Mouse (Mus musculus): Measurements from ENCODE around the gene Mapk7. TPM values are rescaled to one million over a fixed set of nuclear protein-coding genes. Genes with fewer than 3 reads are reported as not detected.

Gene Mapk7
- polyA plus RNA-seq, 1 experiment from 2014 or later = 49.6 TPM

GRCm38 (mm10) chr11:61465422-61465821 is 28.8 kb downstream of the Mapk7 start:
- H3K27me3 ChIP-seq (replicated peaks; ENCODE audit: control insufficient read depth, insufficient read depth, low read length) = no peaks in the 10 kb centered on the region
- WGBS = 45% methylated on average over 4 of the region's 4 CpGs
- DNase-seq (ENCODE audit: low spot score) (peak; percentile 63), ATAC-seq (ENCODE audit: low read depth) (no peak)
- H3K4me2 ChIP-seq (ENCODE audit: low read depth, low read length) = no peak overlapping the region
- no peak overlapping the region for H3K27ac ChIP-seq (replicated peaks; ENCODE audit: low read depth, low read length)
- H3K4me1 ChIP-seq (ENCODE audit: control insufficient read depth, insufficient read depth, low read length) = no peaks in the 10 kb centered on the region; the same call in 1 of the 2 replicates
- no peaks in the 10 kb centered on the region for H3K36me3 ChIP-seq (ENCODE audit: control insufficient read depth, insufficient read depth, low read length)
- H3K9me3 ChIP-seq (ENCODE audit: control insufficient read depth, low read length) = 0 out of 2 replicates have a peak, but pooled peaks cover 3% of the 10 kb centered on the region
- H3K4me3 ChIP-seq (ENCODE audit: low read depth, low read length) = no peak overlapping the region
- no peak overlapping the region for H3K9ac ChIP-seq (ENCODE audit: low read depth, low read length)

- Histone ChIP-seq H3K4me2 (ENCODE audit: low read depth, low read length) (no peak overlapping the region), H3K36me3 (ENCODE audit: control insufficient read depth, insufficient read depth, low read length) (no peaks in the 10 kb centered on the region), H3K27me3 (replicated peaks; ENCODE audit: control insufficient read depth, insufficient read depth, low read length) (no peaks in the 10 kb centered on the region), H3K4me1 (ENCODE audit: control insufficient read depth, insufficient read depth, low read length) (no peaks in the 10 kb centered on the region; the same call in 1 of the 2 replicates), H3K27ac (replicated peaks; ENCODE audit: low read depth, low read length) (no peak overlapping the region), H3K9ac (ENCODE audit: low read depth, low read length) (no peak overlapping the region), H3K9me3 (ENCODE audit: control insufficient read depth, low read length) (0 out of 2 replicates have a peak, but pooled peaks cover 3% of the 10 kb centered on the region), H3K4me3 (ENCODE audit: low read depth, low read length) (no peak overlapping the region)
- 46% methylated on average over 2 of the region's 2 CpGs for WGBS
- ATAC-seq (ENCODE audit: low read depth) (no peak), DNase-seq (ENCODE audit: low spot score) (no peak)
Measured at GRCm38 (mm10) chr11:61464071-61464470, 30.1 kb downstream of the Mapk7 start.

GRCm38 (mm10) chr11:61449499-61450292 is 44.5 kb downstream of the Mapk7 start:
- no peak overlapping the region for H3K4me3 ChIP-seq (ENCODE audit: low read depth, low read length)
- ATAC-seq (ENCODE audit: low read depth) (no peak), DNase-seq (ENCODE audit: low spot score) (no peak)
- no peaks in the 10 kb centered on the region for H3K9me3 ChIP-seq (ENCODE audit: control insufficient read depth, low read length)
- H3K4me2 ChIP-seq (ENCODE audit: low read depth, low read length) = no peak overlapping the region
- H3K4me1 ChIP-seq (ENCODE audit: control insufficient read depth, insufficient read depth, low read length) = peaks cover 41% of the 10 kb centered on the region
- peak overlapping the region; percentile 83 for H3K27ac ChIP-seq (replicated peaks; ENCODE audit: low read depth, low read length)
- H3K9ac ChIP-seq (ENCODE audit: low read depth, low read length) = 0 out of 2 replicates have a peak overlapping the region, but pooled peaks have one; percentile 4
- H3K27me3 ChIP-seq (replicated peaks; ENCODE audit: control insufficient read depth, insufficient read depth, low read length) = no peaks in the 10 kb centered on the region
- H3K36me3 ChIP-seq (ENCODE audit: control insufficient read depth, insufficient read depth, low read length) = no peaks in the 10 kb centered on the region
- WGBS = 84% methylated on average over 21 of the region's 24 CpGs

GRCm38 (mm10) chr11:61448599-61449225 is 45.5 kb downstream of the Mapk7 start:
- Histone ChIP-seq H3K4me2 (ENCODE audit: low read depth, low read length) (0 out of 2 replicates have a peak overlapping the region, but pooled peaks have one; percentile 7), H3K9ac (ENCODE audit: low read depth, low read length) (no peak overlapping the region), H3K27ac (replicated peaks; ENCODE audit: low read depth, low read length) (peak overlapping the region; percentile 83), H3K4me3 (ENCODE audit: low read depth, low read length) (no peak overlapping the region), H3K9me3 (ENCODE audit: control insufficient read depth, low read length) (no peaks in the 10 kb centered on the region), H3K27me3 (replicated peaks; ENCODE audit: control insufficient read depth, insufficient read depth, low read length) (no peaks in the 10 kb centered on the region), H3K36me3 (ENCODE audit: control insufficient read depth, insufficient read depth, low read length) (no peaks in the 10 kb centered on the region), H3K4me1 (ENCODE audit: control insufficient read depth, insufficient read depth, low read length) (peaks cover 36% of the 10 kb centered on the region)
- peak; percentile 85 for DNase-seq (ENCODE audit: low spot score)
- ATAC-seq (ENCODE audit: low read depth) = peak; percentile 71
- WGBS = 40% methylated on average over 9 of the region's 9 CpGs

GRCm38 (mm10) chr11:61448041-61448440 is 46.2 kb downstream of the Mapk7 start:
- Histone ChIP-seq H3K4me3 (ENCODE audit: low read depth, low read length) (no peak overlapping the region), H3K36me3 (ENCODE audit: control insufficient read depth, insufficient read depth, low read length) (no peaks in the 10 kb centered on the region), H3K9me3 (ENCODE audit: control insufficient read depth, low read length) (no peaks in the 10 kb centered on the region), H3K27me3 (replicated peaks; ENCODE audit: control insufficient read depth, insufficient read depth, low read length) (no peaks in the 10 kb centered on the region), H3K4me1 (ENCODE audit: control insufficient read depth, insufficient read depth, low read length) (peaks cover 30% of the 10 kb centered on the region), H3K27ac (replicated peaks; ENCODE audit: low read depth, low read length) (peak overlapping the region; percentile 83), H3K4me2 (ENCODE audit: low read depth, low read length) (0 out of 2 replicates have a peak overlapping the region, but pooled peaks have one; percentile 7), H3K9ac (ENCODE audit: low read depth, low read length) (no peak overlapping the region)
- ATAC-seq (ENCODE audit: low read depth) = no peak
- WGBS = 41% methylated on average over 5 of the region's 5 CpGs
- DNase-seq (ENCODE audit: low spot score) = no peak

GRCm38 (mm10) chr11:61447296-61447695 is 46.9 kb downstream of the Mapk7 start:
- Histone ChIP-seq H3K4me2 (ENCODE audit: low read depth, low read length) (no peak overlapping the region), H3K27me3 (replicated peaks; ENCODE audit: control insufficient read depth, insufficient read depth, low read length) (no peaks in the 10 kb centered on the region), H3K36me3 (ENCODE audit: control insufficient read depth, insufficient read depth, low read length) (no peaks in the 10 kb centered on the region), H3K4me1 (ENCODE audit: control insufficient read depth, insufficient read depth, low read length) (peaks cover 30% of the 10 kb centered on the region), H3K9me3 (ENCODE audit: control insufficient read depth, low read length) (no peaks in the 10 kb centered on the region), H3K9ac (ENCODE audit: low read depth, low read length) (no peak overlapping the region), H3K27ac (replicated peaks; ENCODE audit: low read depth, low read length) (no peak overlapping the region), H3K4me3 (ENCODE audit: low read depth, low read length) (no peak overlapping the region)
- 74% methylated on average over 8 of the region's 8 CpGs for WGBS
- DNase-seq (ENCODE audit: low spot score) = peak; percentile 50
- no peak for ATAC-seq (ENCODE audit: low read depth)

GRCm38 (mm10) chr11:61443807-61444206 is 50.4 kb downstream of the Mapk7 start:
- DNase-seq (ENCODE audit: low spot score) (no peak), ATAC-seq (ENCODE audit: low read depth) (no peak)
- Histone ChIP-seq H3K4me2 (ENCODE audit: low read depth, low read length) (no peak overlapping the region), H3K9me3 (ENCODE audit: control insufficient read depth, low read length) (no peaks in the 10 kb centered on the region), H3K27me3 (replicated peaks; ENCODE audit: control insufficient read depth, insufficient read depth, low read length) (no peaks in the 10 kb centered on the region), H3K4me1 (ENCODE audit: control insufficient read depth, insufficient read depth, low read length) (peaks cover 20% of the 10 kb centered on the region), H3K27ac (replicated peaks; ENCODE audit: low read depth, low read length) (no peak overlapping the region), H3K36me3 (ENCODE audit: control insufficient read depth, insufficient read depth, low read length) (no peaks in the 10 kb centered on the region), H3K4me3 (ENCODE audit: low read depth, low read length) (no peak overlapping the region), H3K9ac (ENCODE audit: low read depth, low read length) (no peak overlapping the region)
- WGBS = 87% methylated on average over 6 of the region's 6 CpGs

- Histone ChIP-seq H3K27ac (replicated peaks; ENCODE audit: low read depth, low read length) (no peak overlapping the region), H3K4me1 (ENCODE audit: control insufficient read depth, insufficient read depth, low read length) (peaks cover 2% of the 10 kb centered on the region; the same call in 1 of the 2 replicates), H3K9me3 (ENCODE audit: control insufficient read depth, low read length) (no peaks in the 10 kb centered on the region), H3K27me3 (replicated peaks; ENCODE audit: control insufficient read depth, insufficient read depth, low read length) (no peaks in the 10 kb centered on the region), H3K36me3 (ENCODE audit: control insufficient read depth, insufficient read depth, low read length) (no peaks in the 10 kb centered on the region), H3K9ac (ENCODE audit: low read depth, low read length) (no peak overlapping the region), H3K4me3 (ENCODE audit: low read depth, low read length) (no peak overlapping the region), H3K4me2 (ENCODE audit: low read depth, low read length) (no peak overlapping the region)
- DNase-seq (ENCODE audit: low spot score) (no peak), ATAC-seq (ENCODE audit: low read depth) (no peak)
- 73% methylated on average over 7 of the region's 7 CpGs for WGBS
Measured at GRCm38 (mm10) chr11:61441670-61442069, 52.5 kb downstream of the Mapk7 start.

Measured in embryonic facial prominence, embryonic 14.5 days (tissue).